Mouse (Mus musculus): ENCODE measurements at regions not wholly inside any gene's neighbourhood (a gene's known extent, or its start where the extent isn't known, plus 50 kb on each side); places are given as distances from the start of the nearest gene placed in this dataset.

GRCm38 (mm10) chr3:21905384-21906073 lies 170.9 kb upstream of the Tbl1xr1 start:
- TF ChIP-seq CTCF (IDR thresholded peaks at IDR 0.05; ENCODE audit: low read depth) (no peak), EP300 (IDR thresholded peaks at IDR 0.05; ENCODE audit: low read depth) (no peak)

Data from liver, embryonic 14.5 days (tissue).